Mouse (Mus musculus) spleen, adult 18-20 months (tissue): ENCODE results near the gene Sema3f.

Source experiments
- DNase-seq, 2 experiments: peaks; one replicate each; pipeline ENCODE4 v3.0.0; 2022; ENCODE audit warnings: mixed read lengths in 2 of 2

The Sema3f gene

DNA sequence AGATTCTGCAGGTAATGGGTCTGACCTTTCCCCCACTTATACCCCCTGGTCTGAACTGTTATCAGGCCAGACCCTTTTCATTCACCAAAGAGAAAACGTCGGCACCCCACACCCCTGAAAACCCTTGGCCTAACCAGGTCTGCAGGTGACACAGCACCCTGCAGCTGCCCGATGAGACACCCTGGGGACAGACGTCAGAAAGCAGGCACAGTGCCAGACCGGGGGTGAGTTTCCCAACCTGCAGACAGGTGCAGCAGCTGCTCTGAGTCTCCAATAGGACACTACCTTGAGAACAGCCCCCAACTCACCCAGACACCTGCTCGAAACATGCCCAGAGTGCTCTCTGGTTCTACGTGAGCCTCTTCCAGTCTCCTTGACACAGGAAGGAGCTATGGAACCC is 21.3 kb downstream of the Sema3f start:
- DNase-seq: no peak

DNA sequence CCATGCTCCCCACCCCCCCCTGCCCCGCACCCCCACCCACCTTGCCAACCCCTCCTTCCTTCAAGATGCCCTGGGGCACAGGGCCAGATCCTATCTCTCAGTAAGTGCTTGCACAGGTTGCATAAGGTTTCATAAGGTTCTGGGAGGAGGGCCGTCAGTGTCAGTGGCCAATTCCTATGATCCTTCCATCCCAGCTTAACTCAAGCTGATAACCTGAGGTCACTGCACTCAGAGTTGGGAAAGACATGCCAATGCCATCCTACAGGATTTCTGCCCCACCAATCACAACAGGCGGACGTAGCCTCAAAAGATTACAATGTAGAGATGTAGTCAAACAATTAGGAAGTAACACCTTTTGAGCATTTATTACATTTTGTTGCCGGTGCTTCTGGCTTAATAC is 21.9 kb downstream of the Sema3f start:
- no peak for DNase-seq

DNA sequence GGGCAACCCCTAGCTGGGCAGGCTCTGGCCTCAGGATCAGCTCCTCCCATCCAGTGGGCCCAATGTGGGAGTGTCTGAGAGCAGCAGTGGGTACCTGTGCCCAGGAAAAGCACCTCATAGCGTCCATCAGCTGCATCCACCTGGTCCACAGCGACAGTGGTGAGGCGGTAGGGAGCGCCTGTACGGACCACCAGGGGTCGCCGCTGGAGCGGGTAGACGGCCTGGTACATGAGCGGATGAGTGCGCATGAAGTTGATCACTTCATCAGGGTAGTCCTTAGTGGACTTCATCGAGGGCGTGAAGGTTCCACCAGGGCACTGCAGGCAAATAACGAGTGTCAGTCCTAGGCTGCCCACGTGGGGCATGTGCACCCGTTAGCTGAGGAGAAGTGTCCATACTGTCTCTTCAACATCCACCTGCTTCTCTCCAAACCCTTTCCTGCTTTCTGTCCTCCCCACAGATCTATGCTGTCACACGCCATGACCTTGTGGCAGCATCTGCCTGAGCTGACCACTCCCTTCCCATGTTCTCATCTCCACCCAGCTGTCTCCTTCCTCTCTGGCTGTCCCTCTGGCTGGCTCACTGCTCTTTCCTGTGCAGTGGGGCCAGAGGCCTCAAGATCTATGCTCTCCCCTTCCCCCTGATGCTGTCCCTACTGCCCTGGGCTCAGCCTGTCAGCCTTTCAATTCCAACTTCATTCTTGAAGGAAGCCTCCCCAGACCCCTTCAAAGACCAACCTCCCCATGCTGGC is 24.9 kb downstream of the Sema3f start:
- DNase-seq: no peak

DNA sequence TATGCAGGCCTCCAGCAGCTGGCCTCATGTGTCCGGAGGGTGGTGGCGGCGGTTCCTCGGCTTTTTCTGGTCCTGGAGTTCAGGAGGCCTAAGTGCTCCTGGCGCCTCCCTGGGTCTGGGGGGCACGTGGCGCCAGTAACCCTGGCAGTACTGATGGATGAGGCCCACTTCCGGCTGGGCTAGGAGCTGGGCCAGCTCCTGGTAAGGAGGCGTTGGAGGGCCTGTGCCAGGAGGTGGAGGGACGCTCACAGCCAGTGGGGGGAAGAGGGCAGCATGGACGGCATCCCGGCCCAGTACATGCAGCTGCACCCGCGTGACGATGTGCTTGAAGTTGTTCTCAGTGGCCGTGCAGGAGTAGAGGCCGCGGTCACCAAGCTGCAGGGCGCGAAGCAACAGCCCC is 27.9 kb downstream of the Sema3f start:
- no peak for DNase-seq

DNA sequence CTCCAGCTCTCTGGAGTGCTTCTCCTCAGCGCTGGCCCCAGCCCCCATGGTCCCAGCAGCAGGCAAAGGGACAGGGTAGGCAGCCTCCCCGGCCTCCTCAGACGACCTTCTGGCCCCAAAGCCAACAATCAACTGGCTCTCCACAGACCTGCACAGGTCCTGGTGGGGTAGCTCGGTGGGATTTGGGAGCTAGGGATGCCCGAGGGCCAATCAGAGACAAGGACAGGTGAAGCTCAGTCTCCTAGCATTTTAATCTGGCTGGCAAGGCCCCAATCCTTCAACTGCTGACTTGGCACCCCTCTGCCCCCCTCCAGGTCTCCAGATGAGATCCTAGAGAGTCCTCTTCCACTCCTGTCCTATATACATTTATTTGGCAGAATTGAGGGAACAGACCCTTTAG is 30.8 kb downstream of the Sema3f start, which contains the start of gene Gnat1:
TSS of gene Gnat1 (minus strand) at position 212 of the 400 bp plus-strand sequence.
- no peak for DNase-seq

DNA sequence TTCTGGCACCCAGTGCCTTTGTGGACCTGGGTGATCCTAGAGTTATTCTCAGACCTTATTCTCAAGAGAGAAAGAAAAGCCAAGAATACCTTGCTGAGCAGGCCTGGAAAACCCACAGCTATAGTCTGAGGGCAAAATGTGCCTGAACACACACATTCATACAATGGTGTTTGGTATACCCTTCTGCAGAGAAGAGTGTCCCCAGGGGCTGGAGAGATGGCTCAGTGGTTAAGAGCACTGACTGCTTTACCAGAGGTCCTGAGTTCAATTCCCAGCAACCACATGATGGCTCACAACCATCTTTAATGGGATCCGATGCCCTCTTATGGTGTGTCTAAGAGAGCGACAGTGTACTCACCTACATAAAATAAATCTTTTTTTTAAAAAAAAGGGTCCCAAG is 31.4 kb downstream of the Sema3f start:
- DNase-seq: no peak

DNA sequence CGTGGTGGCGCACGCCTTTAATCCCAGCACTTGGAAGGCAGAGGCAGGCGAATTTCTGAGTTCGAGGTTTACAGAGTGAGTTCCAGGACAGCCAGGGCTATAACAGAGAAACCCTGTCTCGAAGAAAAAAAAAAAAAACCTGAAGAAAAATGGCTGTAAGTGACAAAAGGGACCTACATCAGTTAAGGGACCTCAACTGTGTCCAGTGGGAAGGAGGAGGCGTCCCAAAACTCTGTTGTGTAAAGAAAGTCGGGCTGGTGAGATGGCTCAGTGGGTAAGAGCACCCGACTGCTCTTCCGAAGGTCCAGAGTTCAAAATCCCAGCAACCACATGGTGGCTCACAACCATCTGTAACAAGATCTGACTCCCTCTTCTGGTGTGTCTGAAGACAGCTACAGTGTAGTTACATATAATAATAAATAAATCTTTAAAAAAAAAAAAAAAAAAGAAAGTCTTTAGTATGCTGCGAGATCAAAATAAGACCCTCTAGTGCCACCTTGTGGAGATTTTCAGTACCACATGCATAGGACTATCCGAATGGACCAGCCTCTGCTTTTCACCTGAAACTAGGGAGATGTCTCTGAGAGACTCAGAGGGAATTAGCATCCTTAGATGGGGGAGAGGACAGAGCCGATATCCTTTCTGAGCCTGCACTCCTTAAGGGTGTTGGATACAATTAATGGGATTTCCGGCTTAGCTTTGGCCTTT is 32.3 kb downstream of the Sema3f start:
- DNase-seq: peak in 1 of 2 experiments; percentile 72

DNA sequence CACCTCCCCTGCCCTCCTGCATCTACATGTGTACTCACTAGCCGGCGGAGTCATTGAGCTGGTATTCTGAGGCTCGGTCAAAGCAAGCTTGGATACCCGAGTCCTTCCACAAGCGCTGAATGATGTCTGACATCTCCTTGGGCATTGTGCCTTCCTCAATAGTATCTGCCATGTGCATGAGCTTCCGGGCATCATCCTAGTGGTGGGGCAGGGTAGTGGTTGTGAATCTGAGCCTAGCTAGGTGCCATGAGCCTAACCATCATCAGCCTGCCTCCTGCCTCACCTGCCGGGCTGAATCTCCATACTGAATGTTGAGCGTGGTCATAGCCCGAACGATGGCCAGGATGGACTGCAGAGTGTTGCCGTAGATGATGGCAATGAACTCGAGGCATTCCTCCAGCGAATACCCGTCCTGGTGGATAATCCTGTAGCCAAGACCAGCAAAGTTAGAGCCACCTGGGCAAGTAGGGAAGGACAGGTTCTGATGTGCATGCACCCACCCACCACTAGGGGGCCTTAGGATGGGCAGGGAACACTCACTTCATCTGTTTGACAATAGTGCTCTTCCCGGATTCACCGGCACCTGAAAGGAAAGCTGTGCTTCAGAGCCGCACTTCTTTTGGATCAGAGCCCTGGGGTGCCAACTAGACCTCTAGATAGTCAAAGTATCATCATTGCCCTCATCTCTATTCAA is 33.0 kb downstream of the Sema3f start:
- peak in 1 of 2 experiments; percentile 42 for DNase-seq

DNA sequence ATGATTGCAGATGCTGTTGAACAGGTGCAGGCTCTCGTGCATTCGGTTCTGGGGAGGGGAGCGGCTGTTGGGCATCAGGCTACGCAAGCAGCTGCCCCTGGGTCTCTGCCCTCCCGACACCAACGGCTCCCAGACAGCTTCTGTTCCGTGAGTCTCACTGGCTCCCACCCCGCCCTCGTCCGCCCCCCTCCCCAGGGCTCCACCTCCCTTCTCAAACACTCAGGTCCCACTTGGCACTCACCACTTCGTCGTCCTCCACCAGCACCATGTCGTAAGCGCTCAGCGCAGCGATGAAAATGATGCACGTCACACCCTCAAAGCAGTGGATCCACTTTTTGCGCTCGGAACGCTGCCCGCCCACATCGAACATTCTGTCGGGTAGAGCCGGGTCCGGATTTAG is 34.0 kb downstream of the Sema3f start:
- DNase-seq: no peak

DNA sequence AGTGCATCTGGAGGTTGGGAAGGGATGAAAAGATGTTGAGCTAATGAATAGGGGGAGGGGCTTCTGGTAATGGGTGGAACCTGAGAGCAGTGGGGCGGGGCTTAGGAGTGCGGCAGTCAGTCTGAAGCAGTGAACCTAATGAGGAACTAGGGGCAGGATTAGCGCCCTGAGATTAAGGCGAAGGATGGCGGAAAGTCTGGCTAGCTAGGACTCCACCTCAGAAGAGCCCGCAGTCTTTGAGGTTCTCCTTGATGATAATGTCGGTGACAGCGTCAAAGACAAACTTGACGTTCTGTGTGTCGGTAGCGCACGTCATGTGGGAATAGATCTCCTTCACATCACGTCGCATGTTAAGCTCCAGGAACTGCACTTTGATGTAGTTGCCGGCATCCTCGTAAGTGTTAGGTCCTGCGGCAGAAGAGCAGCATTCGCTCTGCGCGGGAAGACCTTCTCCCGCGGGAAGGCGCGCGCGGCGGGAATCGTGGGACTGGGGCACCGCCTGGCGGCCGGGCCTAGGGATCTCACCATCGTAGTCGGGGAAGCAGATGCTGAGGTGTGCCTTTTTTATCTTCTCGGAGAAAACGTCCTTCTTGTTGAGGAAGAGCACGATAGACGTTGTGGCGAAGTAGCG is 34.5 kb downstream of the Sema3f start:
- DNase-seq: peak in 1 of 2 experiments; percentile 49

DNA sequence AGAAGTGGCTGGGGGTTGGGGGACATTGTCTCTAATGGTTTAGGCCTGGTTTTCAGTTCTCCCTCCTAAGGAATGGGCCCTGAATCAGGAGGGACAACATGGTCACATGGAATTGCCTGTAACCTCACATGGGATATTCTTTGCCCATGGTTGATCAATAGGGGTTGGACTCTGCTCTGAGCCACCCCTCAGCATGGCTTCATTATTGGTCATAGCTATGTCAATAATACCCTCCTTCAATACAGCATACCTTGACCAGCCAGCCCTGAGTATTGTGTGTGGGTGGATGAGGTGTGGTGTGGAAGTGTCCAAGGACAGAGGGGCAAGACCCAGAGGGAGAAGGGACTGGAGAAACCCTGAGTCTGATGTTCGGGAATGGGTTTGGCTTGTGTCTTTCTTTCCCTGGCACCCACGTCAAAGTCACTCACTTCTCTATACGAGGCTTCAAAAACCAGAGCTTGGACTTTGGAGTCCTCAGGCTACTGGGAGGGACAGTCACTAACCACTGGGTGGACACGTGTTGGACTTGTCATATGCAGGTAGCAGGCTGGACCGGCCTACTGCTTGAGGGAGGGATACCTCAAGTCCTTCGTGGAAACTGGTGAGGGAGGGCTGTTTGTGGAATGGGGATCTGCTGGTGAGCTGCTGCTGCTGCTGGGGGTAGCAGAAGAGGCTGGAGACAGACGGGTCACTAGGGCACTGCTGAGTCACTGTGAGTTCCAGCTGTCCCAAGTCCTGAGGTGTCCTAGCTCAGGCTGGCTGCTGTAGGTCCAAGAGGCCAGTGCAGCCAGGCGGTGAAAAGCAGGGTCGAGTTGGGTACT is 35.5 kb downstream of the Sema3f start:
- no peak for DNase-seq

DNA sequence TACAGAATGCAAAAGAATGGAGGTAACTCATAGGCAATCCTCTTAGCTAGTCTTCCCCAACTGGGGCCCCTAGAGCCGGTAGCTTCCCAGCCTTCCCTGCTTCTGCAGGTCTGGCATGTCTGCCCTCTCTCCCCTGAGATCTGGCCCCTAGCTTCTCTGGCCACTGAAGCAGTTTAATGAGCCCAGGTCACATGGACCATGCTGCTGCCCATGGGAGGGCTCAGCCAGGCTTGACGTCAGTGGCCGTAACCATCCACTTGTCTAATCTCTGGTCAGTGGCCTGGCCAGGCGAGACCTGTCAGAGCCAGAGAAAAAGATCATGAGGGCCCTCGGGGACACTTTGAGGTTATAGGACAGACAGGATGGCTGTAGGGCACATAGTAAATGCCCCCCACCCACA is 40.0 kb downstream of the Sema3f start:
- DNase-seq: no peak

DNA sequence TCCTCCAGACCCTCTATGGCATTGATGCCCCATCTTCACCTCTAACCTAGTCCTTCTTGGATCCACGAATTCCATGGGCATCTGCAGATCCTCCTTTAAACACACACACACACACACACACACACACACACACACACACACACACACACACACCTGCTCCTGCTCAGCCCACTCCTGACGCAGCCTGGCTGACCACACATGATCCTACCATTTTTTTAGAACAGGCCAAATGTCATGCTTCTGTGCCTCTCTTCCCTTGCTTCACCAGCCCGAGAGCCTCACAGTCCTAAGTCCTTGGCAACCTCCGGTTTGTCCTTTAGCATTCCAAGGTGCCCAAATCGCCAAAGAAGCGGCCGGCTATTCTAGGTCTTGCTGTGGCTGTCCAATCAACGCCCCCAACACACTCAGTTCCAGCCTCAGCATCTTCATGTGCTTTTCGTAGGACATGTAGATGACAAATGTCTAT is 40.8 kb downstream of the Sema3f start, which contains the start of gene Slc38a3:
TSS of gene Slc38a3 (minus strand) at position 51 of the 466 bp plus-strand sequence.
- no peak for DNase-seq

DNA sequence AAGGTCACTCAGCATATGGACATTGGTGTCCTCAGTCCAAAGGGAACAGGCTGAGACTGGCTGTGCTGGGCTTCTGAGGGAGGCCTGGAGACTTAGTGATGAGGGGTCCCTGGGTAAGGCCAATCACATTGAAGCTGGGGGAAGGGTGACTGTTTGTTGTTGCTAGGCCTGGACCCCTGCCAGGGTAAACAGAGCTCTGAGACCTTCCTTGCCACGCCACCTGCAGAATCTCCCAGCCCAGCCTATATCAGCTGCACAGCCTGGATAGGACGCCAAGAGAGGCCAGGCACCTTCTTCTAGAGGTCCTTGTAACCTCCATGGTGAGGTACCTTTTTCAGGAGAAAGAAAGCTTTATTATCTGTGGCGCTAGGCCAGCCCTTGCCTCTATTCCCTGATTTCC is 41.4 kb downstream of the Sema3f start:
- no peak for DNase-seq

DNA sequence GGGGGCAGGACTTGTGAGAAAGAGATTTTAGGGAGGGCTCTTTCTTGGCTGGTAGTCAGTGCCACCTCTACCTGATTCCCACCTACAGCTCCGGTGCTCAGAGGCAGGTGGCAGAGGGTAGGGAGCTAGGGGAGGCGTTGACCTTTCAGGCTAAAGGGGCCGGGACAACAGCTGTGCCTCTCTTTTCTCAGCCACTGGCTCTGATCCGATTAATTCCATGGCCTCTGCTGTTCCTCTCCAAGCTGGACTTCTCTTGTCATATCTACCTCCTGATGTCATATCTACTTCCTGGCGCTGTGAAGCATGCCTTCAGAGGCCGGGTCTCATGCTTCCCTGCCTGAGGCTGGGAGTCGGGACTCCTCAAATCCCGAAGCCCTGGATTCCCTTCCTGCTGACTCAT is 42.3 kb downstream of the Sema3f start:
- no peak for DNase-seq

DNA sequence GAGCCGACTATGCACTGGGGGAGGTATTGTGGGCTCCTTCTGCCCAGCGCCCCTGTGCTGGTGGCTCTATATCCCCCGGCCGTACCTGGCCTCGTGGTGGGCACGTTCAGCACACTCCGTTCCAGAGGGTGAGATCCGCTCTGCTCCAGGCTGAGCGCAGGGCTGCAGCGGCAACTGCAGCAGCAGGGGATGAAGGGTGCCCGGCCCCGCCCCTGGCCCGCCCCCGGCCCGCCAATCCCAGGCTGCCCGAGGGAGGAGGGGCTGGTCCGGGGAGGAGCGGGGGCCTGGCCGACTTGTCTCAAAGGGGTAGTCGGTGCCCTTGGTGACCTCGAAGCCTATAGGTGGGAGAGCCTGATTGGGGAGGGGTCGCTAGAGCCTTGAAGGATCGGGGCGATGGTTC is 43.1 kb downstream of the Sema3f start:
- DNase-seq: no peak

DNA sequence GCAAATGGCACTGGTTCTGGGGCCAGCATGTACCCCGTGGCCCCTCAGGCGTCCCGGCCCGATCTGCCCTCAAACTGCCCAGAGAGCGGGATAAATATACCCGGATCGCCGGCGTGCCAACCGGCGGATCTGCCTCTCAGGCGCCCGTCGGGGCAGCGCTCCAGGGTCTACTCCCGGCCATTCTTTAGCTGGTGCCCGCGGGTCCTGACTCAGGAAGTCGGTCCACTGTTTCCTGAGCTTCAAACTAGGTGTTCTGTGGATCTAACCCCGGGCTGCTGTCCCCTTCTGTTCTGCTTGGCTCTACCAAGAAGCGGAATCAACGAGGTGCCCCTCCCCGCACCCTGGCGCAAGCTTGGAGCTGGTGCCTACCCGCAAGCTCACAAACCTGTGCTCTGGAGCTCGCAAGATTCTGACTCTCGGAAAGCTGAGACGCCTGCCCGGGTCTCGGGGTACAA is 43.5 kb downstream of the Sema3f start:
- no peak for DNase-seq

DNA sequence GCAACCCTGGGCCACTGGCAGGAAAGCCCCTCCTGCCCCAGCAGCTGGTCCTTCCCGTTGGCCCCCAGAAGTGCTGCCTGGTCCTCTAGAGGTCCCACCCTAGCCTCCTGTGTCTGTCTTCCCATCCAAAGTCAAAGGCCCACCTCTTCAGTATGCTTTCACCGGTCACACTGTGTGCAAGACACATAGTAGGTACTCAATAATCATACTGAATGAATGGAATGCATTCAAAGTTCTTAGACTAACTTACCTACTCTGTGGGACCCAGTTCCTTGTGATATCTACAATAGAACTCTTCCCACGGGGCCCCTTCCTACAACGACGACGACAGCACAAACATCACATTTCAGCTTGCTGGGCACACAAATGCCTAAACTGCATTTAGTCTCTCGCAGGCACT is 45.0 kb downstream of the Sema3f start:
- no peak for DNase-seq

DNA sequence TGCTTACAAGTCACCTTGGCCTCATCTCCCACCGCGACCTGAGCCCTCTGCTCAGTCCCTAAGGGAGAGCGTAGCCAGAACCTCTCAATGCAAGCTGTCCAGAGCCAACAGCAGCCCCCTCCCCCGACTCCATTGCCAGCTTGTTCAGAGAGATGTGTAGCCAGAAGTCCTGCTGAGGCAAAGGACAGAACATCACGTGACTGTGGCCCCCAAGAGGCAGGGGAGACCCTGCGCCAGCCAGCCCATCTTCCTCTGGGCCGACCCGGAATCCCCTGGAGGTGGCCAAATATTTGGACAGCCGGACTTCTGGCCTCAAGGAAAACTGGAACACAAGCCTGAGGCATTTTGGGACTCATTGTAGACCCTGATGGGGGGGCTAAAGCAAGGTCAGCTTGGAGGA is 46.8 kb downstream of the Sema3f start:
- DNase-seq: no peak

DNA sequence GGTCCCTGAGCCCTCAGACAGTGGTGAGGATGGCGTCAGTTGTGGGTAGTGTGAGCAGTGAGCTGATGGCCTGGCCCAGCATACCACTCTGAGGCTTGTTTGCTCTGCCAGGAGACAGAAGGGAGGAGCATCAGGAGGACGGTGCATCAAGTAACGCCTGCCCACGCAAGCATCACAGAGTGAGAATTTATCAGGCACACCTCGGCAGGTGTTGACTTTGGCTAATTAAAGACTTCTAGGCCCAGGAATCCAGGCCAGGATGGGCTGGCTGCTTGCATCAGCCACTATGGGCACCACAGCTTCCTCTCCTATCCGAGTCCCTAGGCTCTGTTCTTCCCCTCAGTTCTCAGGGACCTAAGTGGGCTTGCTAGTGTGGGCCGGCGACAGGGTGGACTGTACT is 47.9 kb downstream of the Sema3f start:
- no peak for DNase-seq

DNA sequence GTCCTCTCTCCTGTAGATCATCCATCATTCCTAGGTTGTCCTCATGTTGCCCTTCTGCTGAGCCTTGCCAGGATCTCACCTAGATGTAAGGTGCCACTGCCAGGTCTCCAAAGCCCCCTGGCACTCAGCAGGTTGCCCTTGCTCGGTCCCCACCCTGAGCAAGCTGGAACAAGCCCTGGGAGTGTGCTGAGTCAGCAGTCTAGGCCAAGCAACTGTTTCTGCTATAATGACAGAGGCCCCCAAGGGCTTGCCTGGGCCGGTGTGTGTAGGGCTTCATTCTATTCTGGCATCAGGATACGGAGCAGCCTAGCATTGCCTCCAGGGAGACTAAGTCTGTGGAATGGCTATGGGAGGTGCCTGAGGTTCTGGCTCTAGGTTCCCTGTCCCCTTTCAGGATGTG is 49.5 kb downstream of the Sema3f start:
- DNase-seq: no peak

DNA sequence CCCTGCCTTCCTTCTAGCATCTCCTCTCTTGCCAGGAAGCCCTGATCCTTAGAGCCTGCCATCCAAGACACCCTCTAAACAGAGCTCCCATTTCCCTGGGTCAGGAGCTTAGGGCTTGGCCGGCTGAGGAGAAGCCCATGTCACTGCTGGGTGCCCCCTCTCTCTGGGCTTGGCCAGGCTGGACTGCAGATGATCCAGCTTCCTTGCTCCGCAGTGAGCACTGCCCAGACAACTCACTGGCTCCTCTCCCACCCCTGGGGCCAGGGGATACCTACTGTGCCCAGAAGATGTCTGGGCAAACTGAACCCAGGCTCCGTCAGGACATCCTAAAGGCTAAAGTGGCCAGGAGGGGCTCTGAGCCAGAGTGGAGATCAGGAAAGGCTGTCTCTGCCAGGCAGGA is 50.3 kb downstream of the Sema3f start:
- DNase-seq: no peak
